7 mouse cellular contexts compared by ENCODE assay signal in the genomic region with DNA sequence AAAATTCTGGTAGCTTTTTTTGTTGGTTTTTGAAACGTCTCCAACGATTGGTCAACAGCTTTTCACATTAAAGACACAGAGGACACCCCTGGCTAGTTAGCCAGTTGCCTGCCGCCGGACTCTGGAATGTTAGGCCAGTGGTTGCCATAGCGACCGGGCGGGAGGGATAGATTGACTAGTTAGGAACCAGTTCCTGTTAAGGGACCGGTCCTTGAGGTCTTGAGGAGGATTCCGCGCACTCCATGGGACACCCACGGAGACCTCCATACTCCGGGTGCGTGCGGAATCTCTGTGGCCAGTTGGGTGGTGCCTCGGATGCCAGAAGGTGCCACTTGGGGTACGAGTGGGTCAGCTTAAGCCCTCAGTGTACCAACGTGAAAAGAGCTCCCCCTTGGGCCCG. TPM values are rescaled to one million over a fixed set of nuclear protein-coding genes. Genes with fewer than 3 reads are reported as not detected.
DNase-seq lines count a peak whose midpoint lies in the region; ATAC-seq and TF ChIP-seq lines count a peak whose summit lies in the region.

No protein-coding gene starts in this region.

- WGBS in embryonic facial prominence, embryonic 15.5 days, result 16% methylated on average over 18 of the region's 18 CpGs
- WGBS in hindbrain, embryonic 12.5 days, result 11% methylated on average over 18 of the region's 18 CpGs
- WGBS in limb, embryonic 12.5 days, result 17% methylated on average over 18 of the region's 18 CpGs
- WGBS in midbrain, embryonic 14.5 days, result 15% methylated on average over 18 of the region's 18 CpGs

- peaks cover 2 to 5% of the 10 kb centered on the region in 2 experiments; a peak in 1 of 4 replicates for H3K4me1 ChIP-seq in ES-E14 (ENCODE audit: control insufficient read depth in 2 of 2, insufficient read depth in 2 of 2, low read length in 2 of 2, poor library complexity in 1 of 2)
- peaks cover 12% of the 10 kb centered on the region; the same call in 1 of the 2 replicates for H3K4me1 ChIP-seq in embryonic facial prominence, embryonic 15.5 days
- peaks cover 20% of the 10 kb centered on the region for H3K4me1 ChIP-seq in hindbrain, embryonic 12.5 days
- H3K4me1 ChIP-seq in limb, embryonic 12.5 days (replicated peaks), result peaks cover 18% of the 10 kb centered on the region
- peaks cover 10% of the 10 kb centered on the region for H3K4me1 ChIP-seq in midbrain, embryonic 14.5 days (ENCODE audit: control insufficient read depth, insufficient read depth, low read length)

- ATAC-seq in embryonic facial prominence, embryonic 15.5 days (ENCODE audit: insufficient number of reproducible peaks, low FRiP score, low TSS enrichment, low read depth), result no peak
- no peak for ATAC-seq in hindbrain, embryonic 12.5 days (ENCODE audit: low FRiP score)
- no peak for ATAC-seq in limb, embryonic 12.5 days (ENCODE audit: insufficient number of reproducible peaks, insufficient read depth, low FRiP score, low TSS enrichment, low read depth)
- no peak for ATAC-seq in midbrain, embryonic 14.5 days (ENCODE audit: low FRiP score, low TSS enrichment)
- no peak for ATAC-seq in megakaryocyte progenitor cell, adult 5-6 weeks (replicated peaks; ENCODE audit: poor library complexity)

- no peak overlapping the region for H3K27ac ChIP-seq in ES-E14 (ENCODE audit: insufficient read depth, low read depth, low read length, poor library complexity, severe bottlenecking)
- no peak overlapping the region for H3K27ac ChIP-seq in embryonic facial prominence, embryonic 15.5 days (replicated peaks)
- no peak overlapping the region for H3K27ac ChIP-seq in hindbrain, embryonic 12.5 days
- H3K27ac ChIP-seq in limb, embryonic 12.5 days, result no peak overlapping the region
- no peak overlapping the region for H3K27ac ChIP-seq in midbrain, embryonic 14.5 days (replicated peaks; ENCODE audit: low read depth, low read length)

- H3K4me2 ChIP-seq in embryonic facial prominence, embryonic 15.5 days (replicated peaks), result peak overlapping the region; percentile 97; the same call in 1 of the 2 replicates
- peak overlapping the region; percentile 92 for H3K4me2 ChIP-seq in hindbrain, embryonic 12.5 days (replicated peaks)
- peak overlapping the region; percentile 97 for H3K4me2 ChIP-seq in limb, embryonic 12.5 days
- H3K4me2 ChIP-seq in midbrain, embryonic 14.5 days (ENCODE audit: low read length), result peak overlapping the region; percentile 89

- DNase-seq in ES-E14 (ENCODE audit: low read depth, low spot score), result no peak
- peak; percentile 40 for DNase-seq in adrenal gland, adult 18-20 months (ENCODE audit: low spot score in 2 of 2)
- peak; percentile 72 for DNase-seq in midbrain, embryonic 14.5 days

- H3K4me3 ChIP-seq in ES-E14 (ENCODE audit: insufficient read depth in 1 of 2, low read depth in 1 of 2, low read length in 2 of 2, poor library complexity in 1 of 2, severe bottlenecking in 1 of 2), result peak overlapping the region; percentile 29 to 95; a peak in 2 of 4 replicates
- H3K4me3 ChIP-seq in embryonic facial prominence, embryonic 15.5 days (replicated peaks), result no peak overlapping the region
- no peak overlapping the region for H3K4me3 ChIP-seq in hindbrain, embryonic 12.5 days
- no peak overlapping the region for H3K4me3 ChIP-seq in limb, embryonic 12.5 days (replicated peaks)
- peak overlapping the region; percentile 64 for H3K4me3 ChIP-seq in midbrain, embryonic 14.5 days (replicated peaks; ENCODE audit: low read depth, low read length)

- in situ Hi-C loops in ES-E14 (cut with MboI; ENCODE audit: low sequenced_read_pairs in 2 of 2, unreplicated experiment in 2 of 2), result no loop called here

- H3K9me3 ChIP-seq in ES-E14 (ENCODE audit: control insufficient read depth, insufficient read depth, low read depth, low read length), result no peaks in the 10 kb centered on the region
- no peaks in the 10 kb centered on the region for H3K9me3 ChIP-seq in embryonic facial prominence, embryonic 15.5 days (replicated peaks)
- H3K9me3 ChIP-seq in hindbrain, embryonic 12.5 days (replicated peaks), result peaks cover 3% of the 10 kb centered on the region; the same call in 1 of the 2 replicates
- H3K9me3 ChIP-seq in limb, embryonic 12.5 days, result peaks cover 5% of the 10 kb centered on the region
- 0 out of 2 replicates have a peak, but pooled peaks cover 2% of the 10 kb centered on the region for H3K9me3 ChIP-seq in midbrain, embryonic 14.5 days (ENCODE audit: control insufficient read depth, low read length)

- no peak overlapping the region for H3K9ac ChIP-seq in ES-E14 (ENCODE audit: insufficient read depth, low read depth, low read length, poor library complexity, severe bottlenecking)
- no peak overlapping the region for H3K9ac ChIP-seq in embryonic facial prominence, embryonic 15.5 days
- no peak overlapping the region for H3K9ac ChIP-seq in hindbrain, embryonic 12.5 days
- H3K9ac ChIP-seq in limb, embryonic 12.5 days (replicated peaks), result no peak overlapping the region
- H3K9ac ChIP-seq in midbrain, embryonic 14.5 days (replicated peaks; ENCODE audit: low read length), result no peak overlapping the region

- H3K27me3 ChIP-seq in embryonic facial prominence, embryonic 15.5 days, result no peaks in the 10 kb centered on the region
- 0 out of 2 replicates have a peak, but pooled peaks cover 9% of the 10 kb centered on the region for H3K27me3 ChIP-seq in hindbrain, embryonic 12.5 days
- H3K27me3 ChIP-seq in limb, embryonic 12.5 days, result peaks cover 21% of the 10 kb centered on the region; the same call in 1 of the 2 replicates
- no peaks in the 10 kb centered on the region for H3K27me3 ChIP-seq in midbrain, embryonic 14.5 days (ENCODE audit: control insufficient read depth, insufficient read depth, low read length)

- no peaks in the 10 kb centered on the region for H3K36me3 ChIP-seq in ES-E14 (ENCODE audit: control insufficient read depth, insufficient read depth, low read length, poor library complexity, severe bottlenecking)
- H3K36me3 ChIP-seq in embryonic facial prominence, embryonic 15.5 days, result no peaks in the 10 kb centered on the region
- H3K36me3 ChIP-seq in hindbrain, embryonic 12.5 days, result no peaks in the 10 kb centered on the region
- no peaks in the 10 kb centered on the region for H3K36me3 ChIP-seq in limb, embryonic 12.5 days
- no peaks in the 10 kb centered on the region for H3K36me3 ChIP-seq in midbrain, embryonic 14.5 days (ENCODE audit: control insufficient read depth, insufficient read depth, low read length)

TF ChIP-seq in ES-E14, 5 proteins besides CTCF, POLR2A, EP300 and RAD21:
- TF ChIP-seq MAFK (IDR thresholded peaks at IDR 0.05; ENCODE audit: insufficient read depth, low read depth, low read length) (no peak), ZC3H11A (IDR thresholded peaks at IDR 0.05; ENCODE audit: borderline replicate concordance, low read depth, low read length) (no peak), ZNF384 (IDR thresholded peaks at IDR 0.05; ENCODE audit: low read depth, low read length) (no peak), CHD2 (IDR thresholded peaks at IDR 0.05; ENCODE audit: low read depth, low read length) (no peak), HCFC1 (IDR thresholded peaks at IDR 0.05; ENCODE audit: borderline replicate concordance, insufficient read depth, low read length) (no peak)

RNA-seq across cellular contexts. Expression of a gene that starts 1.0 kb away (rescaled TPM):
- total RNA-seq in ES-E14 (2012; rRNA removed), result 15.3 and 35.0 TPM in 2 replicates
- total RNA-seq in adrenal gland, adult 18-20 months (2021), result 10 to 100 TPM; 11.9 to 15.2 TPM
- polyA plus RNA-seq in embryonic facial prominence, embryonic 15.5 days (2015; fragmentation: Nextera tagmentation; extraction: Ambion mirVana), result 2.5 and 2.9 TPM in 2 replicates
- polyA plus RNA-seq in hindbrain, embryonic 12.5 days (2016; fragmentation: Nextera tagmentation; extraction: Ambion mirVana), result 3.5 and 4.1 TPM in 2 replicates
- polyA plus RNA-seq in limb, embryonic 12.5 days (2016; fragmentation: Nextera tagmentation; extraction: Ambion mirVana), result 3.1 and 3.5 TPM in 2 replicates
- polyA plus RNA-seq in midbrain, embryonic 14.5 days (2014; fragmentation: Nextera tagmentation; extraction: Ambion mirVana), result 7.7 and 9.8 TPM in 2 replicates
- total RNA-seq in megakaryocyte progenitor cell, adult 5-6 weeks (2015), result 4.1 and 6.6 TPM in 2 replicates
- 18.8 and 23.3 TPM in 2 replicates for total RNA-seq in megakaryocyte progenitor cell, adult 5-6 weeks (2017)

RNA-seq across cellular contexts. Expression of a gene that starts 1.2 kb away (rescaled TPM):
- total RNA-seq in ES-E14 (2012; rRNA removed), result 0.09 and 0.26 TPM in 2 replicates
- total RNA-seq in adrenal gland, adult 18-20 months (2021), result under 1 TPM; 0.29 to 0.89 TPM
- polyA plus RNA-seq in embryonic facial prominence, embryonic 15.5 days (2015; fragmentation: Nextera tagmentation; extraction: Ambion mirVana), result 0.87 and 1.9 TPM in 2 replicates
- polyA plus RNA-seq in hindbrain, embryonic 12.5 days (2016; fragmentation: Nextera tagmentation; extraction: Ambion mirVana), result 0.56 and 0.71 TPM in 2 replicates
- polyA plus RNA-seq in limb, embryonic 12.5 days (2016; fragmentation: Nextera tagmentation; extraction: Ambion mirVana), result 0.09 and 0.21 TPM in 2 replicates
- 0.68 TPM in 1 of 2 replicates, not detected in the other for polyA plus RNA-seq in midbrain, embryonic 14.5 days (2014; fragmentation: Nextera tagmentation; extraction: Ambion mirVana)
- total RNA-seq in megakaryocyte progenitor cell, adult 5-6 weeks (2015), result 0.12 TPM in 1 of 2 replicates, not detected in the other
- not detected in 2 replicates for total RNA-seq in megakaryocyte progenitor cell, adult 5-6 weeks (2017)

Comparison
In these comparisons a context has a peak if more than half of its experiments do, and no peak if none do; other contexts are left out.
1. H3K4me3 ChIP-seq: peak in ES-E14 (2 of 2) and midbrain, embryonic 14.5 days (single experiment); none in embryonic facial prominence, embryonic 15.5 days (single experiment), hindbrain, embryonic 12.5 days (single experiment) and limb, embryonic 12.5 days (single experiment).
2. Peak in every context shown above with its lines, with median percentiles within 50 percentile points of each other: H3K4me2 ChIP-seq.